Mouse (Mus musculus) limb, embryonic 11.5 days (tissue): ENCODE results near the gene Htr1d. TPM values are rescaled to one million over a fixed set of nuclear protein-coding genes. Genes with fewer than 3 reads are reported as not detected.

Experiments used
- polyA plus RNA-seq: library from polyadenylated mRNA; unstranded; fragments of >200 nt; fragmentation: Nextera tagmentation; extraction: Ambion mirVana; gene quantifications from 2 replicates; pipeline ENCODE4 v1.2.1, GENCODE M21; 2014

Gene Htr1d
- polyA plus RNA-seq, 1 experiment from 2014 or later = 0.15 TPM

Other genes with a start within 250 kb of the Htr1d start
- gene Asap3, start 217.2 kb upstream of the Htr1d start, polyA plus RNA-seq = 3.0 and 3.2 TPM in 2 replicates
- gene Tcea3, start 175.8 kb upstream of the Htr1d start, polyA plus RNA-seq = 3.1 and 3.8 TPM in 2 replicates
- gene Zfp46, start 138.8 kb upstream of the Htr1d start, polyA plus RNA-seq = 25.3 and 26.0 TPM in 2 replicates
- 192 and 196 TPM in 2 replicates for gene Hnrnpr, start 112.6 kb upstream of the Htr1d start, polyA plus RNA-seq
- gene 6030445D17Rik, start 38.7 kb downstream of the Htr1d start, polyA plus RNA-seq = 0.08 and 0.10 TPM in 2 replicates
- gene Luzp1, start 46.2 kb downstream of the Htr1d start, polyA plus RNA-seq = 134 and 137 TPM in 2 replicates
- gene Kdm1a, start 179.2 kb downstream of the Htr1d start, polyA plus RNA-seq = 75.3 and 82.3 TPM in 2 replicates
- not detected in 2 replicates for gene Tex46, start 186.9 kb downstream of the Htr1d start, polyA plus RNA-seq
- gene Lactbl1, start 199.1 kb downstream of the Htr1d start, polyA plus RNA-seq = not detected in 2 replicates